Mouse (Mus musculus) olfactory bulb, adult 2 months (tissue): ENCODE data around the gene Zbtb49.

Experiments
- CTCF ChIP-seq: fragments of 200-500 bp; IDR thresholded peaks from 2 replicates; pipeline ENCODE4 v1.5.1; 2012; ENCODE audit warnings: low read depth, mild to moderate bottlenecking, low read length, moderate library complexity; ENCODE audit not compliant: insufficient read depth
- POLR2A ChIP-seq: fragments of 200-500 bp; IDR thresholded peaks from 2 replicates; pipeline ENCODE4 v1.6.1; 2012; ENCODE audit warnings: mild to moderate bottlenecking, low read depth, low read length, moderate library complexity; ENCODE audit not compliant: insufficient read depth

- TF ChIP-seq POLR2A = no peak
- TF ChIP-seq CTCF = no peak
These were observed 25.3 kb downstream of the Zbtb49 start for GRCm38 (mm10) chr5:38194946-38195345.
